Comparison of ENCODE assay signal across 1 mouse cellular context in genomic region chr7:107823867-107824266, GRCm38 (mm10). TPM values are rescaled to one million over a fixed set of nuclear protein-coding genes. Genes with fewer than 3 reads are reported as not detected.
"Had no signal": no experiment of that assay in that cellular context is flagged by ENCODE, and none has a peak within 500 bp of the region (broad histone marks: within the 10 kb centered on the region; RNA-seq: fewer than 3 reads in every experiment).

No protein-coding gene starts in this region.

RNA-seq across cellular contexts. Expression of gene Olfr469, which starts 1.5 kb away (rescaled TPM):
- total RNA-seq: neutrophil, adult 5-6 weeks had no signal

RNA-seq across cellular contexts. Expression of gene Olfr467, which starts 11.8 kb away (rescaled TPM):
- total RNA-seq: neutrophil, adult 5-6 weeks had no signal

RNA-seq across cellular contexts. Expression of gene Ovch2, which starts 22.9 kb away (rescaled TPM):
- total RNA-seq: neutrophil, adult 5-6 weeks had no signal

RNA-seq across cellular contexts. Expression of gene Olfr470, which starts 23.4 kb away (rescaled TPM):
- total RNA-seq: neutrophil, adult 5-6 weeks had no signal
